Mouse (Mus musculus): Measurements from ENCODE around the gene Rgl1. TPM values are rescaled to one million over a fixed set of nuclear protein-coding genes. Genes with fewer than 3 reads are reported as not detected.

Rgl1 gene
- polyA plus RNA-seq, 1 experiment = 11.9 TPM

GRCm38 (mm10) chr1:152603628-152604027 lies 162.5 kb downstream of the Rgl1 start:
- no peak overlapping the region for H3K4me3 ChIP-seq (ENCODE audit: insufficient read depth, low read length)
- TF ChIP-seq POLR2A (IDR thresholded peaks at IDR 0.05; ENCODE audit: borderline replicate concordance, low read depth, low read length) = no peak
- no peak for TF ChIP-seq CTCF (IDR thresholded peaks at IDR 0.05; ENCODE audit: low read depth, low read length)
- no peak overlapping the region for H3K27ac ChIP-seq (ENCODE audit: insufficient read depth, low read depth, low read length)
- H3K4me1 ChIP-seq (ENCODE audit: control insufficient read depth, insufficient read depth, low read length) = peaks cover 52% of the 10 kb centered on the region

DNA sequence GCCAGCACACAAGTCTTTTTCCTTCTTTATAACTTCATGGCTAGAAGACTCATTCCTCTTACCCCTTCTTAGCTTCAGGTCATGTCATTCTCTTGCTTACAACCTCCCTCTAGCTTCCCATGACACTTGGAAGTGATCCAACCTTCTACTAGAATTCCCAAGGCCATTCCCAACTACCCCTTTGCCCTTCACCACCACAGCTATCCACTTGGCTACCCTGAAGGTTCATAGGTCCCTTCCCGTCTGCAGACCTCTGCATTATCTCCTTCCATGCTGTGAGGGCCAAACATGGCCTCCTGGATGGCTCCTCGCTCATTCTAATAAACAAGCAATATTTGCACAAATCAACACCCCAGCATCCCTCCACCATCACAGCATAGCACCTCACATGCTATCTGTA lies 165.7 kb downstream of the Rgl1 start:
- no peak overlapping the region for H3K27ac ChIP-seq (ENCODE audit: insufficient read depth, low read depth, low read length)
- H3K4me1 ChIP-seq (ENCODE audit: control insufficient read depth, insufficient read depth, low read length) = peaks cover 53% of the 10 kb centered on the region
- TF ChIP-seq CTCF (IDR thresholded peaks at IDR 0.05; ENCODE audit: low read depth, low read length) = no peak
- no peak for TF ChIP-seq POLR2A (IDR thresholded peaks at IDR 0.05; ENCODE audit: borderline replicate concordance, low read depth, low read length)

GRCm38 (mm10) chr1:152599347-152599746 lies 166.8 kb downstream of the Rgl1 start:
- TF ChIP-seq CTCF (IDR thresholded peaks at IDR 0.05; ENCODE audit: low read depth, low read length) (no peak), POLR2A (IDR thresholded peaks at IDR 0.05; ENCODE audit: borderline replicate concordance, low read depth, low read length) (no peak)
- Histone ChIP-seq H3K4me3 (ENCODE audit: insufficient read depth, low read length) (no peak overlapping the region), H3K4me1 (ENCODE audit: control insufficient read depth, insufficient read depth, low read length) (peaks cover 55% of the 10 kb centered on the region), H3K27ac (ENCODE audit: insufficient read depth, low read depth, low read length) (peak overlapping the region; percentile 18)

More for the DNA sequence above, 165.7 kb downstream of the Rgl1 start:
- no peak overlapping the region for H3K4me3 ChIP-seq (ENCODE audit: insufficient read depth, low read length)

- peaks cover 50% of the 10 kb centered on the region for H3K4me1 ChIP-seq (ENCODE audit: control insufficient read depth, insufficient read depth, low read length)
- no peak overlapping the region for H3K4me3 ChIP-seq (ENCODE audit: insufficient read depth, low read length)
These were observed 171.5 kb downstream of the Rgl1 start for GRCm38 (mm10) chr1:152594690-152595089.

DNA sequence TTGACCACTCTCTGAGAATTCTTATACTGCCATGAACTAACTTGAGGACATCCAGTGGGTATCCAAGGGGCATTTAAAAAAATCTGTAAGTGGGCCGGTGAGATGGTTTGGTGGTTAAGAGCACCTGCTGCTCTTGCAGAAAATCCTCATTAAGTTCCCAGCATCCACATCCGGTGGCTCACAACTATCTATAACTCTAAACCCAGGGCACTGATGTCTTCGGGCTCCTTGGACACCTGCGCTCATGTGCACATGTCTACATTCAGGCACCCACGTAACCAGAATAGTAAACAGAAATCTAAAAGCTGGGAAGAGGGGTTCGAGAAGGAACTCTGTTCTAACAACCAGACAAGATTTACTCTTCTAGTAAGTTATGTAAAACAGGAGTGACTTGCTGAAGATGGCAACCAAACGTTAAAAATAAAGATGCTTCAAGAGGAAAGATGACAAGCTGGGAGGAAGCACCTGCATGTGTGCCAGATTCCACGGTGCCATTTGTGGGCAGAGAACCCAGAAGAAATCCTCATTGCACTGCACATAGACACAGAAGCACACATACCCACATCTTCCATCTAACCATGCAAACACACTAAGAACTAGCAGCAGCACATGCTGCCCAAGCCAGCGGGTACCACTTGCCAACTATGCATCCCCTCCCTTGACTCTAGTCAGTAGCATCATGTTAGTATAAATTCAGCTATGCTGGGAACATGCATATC lies 172.2 kb downstream of the Rgl1 start:
- Histone ChIP-seq H3K4me1 (ENCODE audit: control insufficient read depth, insufficient read depth, low read length) (peaks cover 46% of the 10 kb centered on the region), H3K27ac (ENCODE audit: insufficient read depth, low read depth, low read length) (no peak overlapping the region), H3K4me3 (ENCODE audit: insufficient read depth, low read length) (no peak overlapping the region)
- TF ChIP-seq POLR2A (IDR thresholded peaks at IDR 0.05; ENCODE audit: borderline replicate concordance, low read depth, low read length) = no peak
- no peak for TF ChIP-seq CTCF (IDR thresholded peaks at IDR 0.05; ENCODE audit: low read depth, low read length)

More at GRCm38 (mm10) chr1:152594690-152595089, 171.5 kb downstream of the Rgl1 start:
- no peak for TF ChIP-seq POLR2A (IDR thresholded peaks at IDR 0.05; ENCODE audit: borderline replicate concordance, low read depth, low read length)
- no peak for TF ChIP-seq CTCF (IDR thresholded peaks at IDR 0.05; ENCODE audit: low read depth, low read length)
- H3K27ac ChIP-seq (ENCODE audit: insufficient read depth, low read depth, low read length) = no peak overlapping the region

GRCm38 (mm10) chr1:152593382-152593781 lies 172.8 kb downstream of the Rgl1 start:
- TF ChIP-seq POLR2A (IDR thresholded peaks at IDR 0.05; ENCODE audit: borderline replicate concordance, low read depth, low read length) (no peak), CTCF (IDR thresholded peaks at IDR 0.05; ENCODE audit: low read depth, low read length) (no peak)
- Histone ChIP-seq H3K4me3 (ENCODE audit: insufficient read depth, low read length) (no peak overlapping the region), H3K4me1 (ENCODE audit: control insufficient read depth, insufficient read depth, low read length) (peaks cover 40% of the 10 kb centered on the region), H3K27ac (ENCODE audit: insufficient read depth, low read depth, low read length) (no peak overlapping the region)

DNA sequence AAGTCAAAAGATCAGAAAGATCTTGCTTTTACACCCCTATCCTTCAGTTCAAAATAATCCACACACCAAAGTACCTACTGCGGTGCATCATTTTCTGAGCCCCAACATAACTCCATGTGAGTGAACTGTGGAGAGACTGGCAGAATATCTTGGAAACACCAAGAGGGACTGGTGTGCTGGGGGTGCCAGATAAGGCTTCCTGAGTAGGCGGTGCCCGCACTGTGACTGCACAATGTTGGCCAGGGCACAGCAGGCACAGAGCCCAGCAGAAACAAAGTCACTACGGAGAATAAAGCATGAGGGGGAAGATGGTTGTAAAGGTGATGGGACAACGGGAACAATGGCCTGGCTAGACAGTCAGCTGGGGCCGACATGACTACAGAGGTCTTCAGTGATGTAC lies 173.5 kb downstream of the Rgl1 start:
- no peak overlapping the region for H3K4me3 ChIP-seq (ENCODE audit: insufficient read depth, low read length)
- H3K4me1 ChIP-seq (ENCODE audit: control insufficient read depth, insufficient read depth, low read length) = peaks cover 37% of the 10 kb centered on the region
- H3K27ac ChIP-seq (ENCODE audit: insufficient read depth, low read depth, low read length) = no peak overlapping the region
- TF ChIP-seq POLR2A (IDR thresholded peaks at IDR 0.05; ENCODE audit: borderline replicate concordance, low read depth, low read length) (no peak), CTCF (IDR thresholded peaks at IDR 0.05; ENCODE audit: low read depth, low read length) (no peak)

GRCm38 (mm10) chr1:152591746-152592498 lies 174.2 kb downstream of the Rgl1 start:
- Histone ChIP-seq H3K4me3 (ENCODE audit: insufficient read depth, low read length) (no peak overlapping the region), H3K27ac (ENCODE audit: insufficient read depth, low read depth, low read length) (no peak overlapping the region), H3K4me1 (ENCODE audit: control insufficient read depth, insufficient read depth, low read length) (peaks cover 34% of the 10 kb centered on the region)
- TF ChIP-seq POLR2A (IDR thresholded peaks at IDR 0.05; ENCODE audit: borderline replicate concordance, low read depth, low read length) (no peak), CTCF (IDR thresholded peaks at IDR 0.05; ENCODE audit: low read depth, low read length) (no peak)

GRCm38 (mm10) chr1:152590321-152590720 lies 175.8 kb downstream of the Rgl1 start:
- TF ChIP-seq POLR2A (IDR thresholded peaks at IDR 0.05; ENCODE audit: borderline replicate concordance, low read depth, low read length) = no peak
- no peak for TF ChIP-seq CTCF (IDR thresholded peaks at IDR 0.05; ENCODE audit: low read depth, low read length)
- Histone ChIP-seq H3K27ac (ENCODE audit: insufficient read depth, low read depth, low read length) (no peak overlapping the region), H3K4me3 (ENCODE audit: insufficient read depth, low read length) (no peak overlapping the region), H3K4me1 (ENCODE audit: control insufficient read depth, insufficient read depth, low read length) (peaks cover 33% of the 10 kb centered on the region)

Measured in bone marrow macrophage, adult 2 months (primary cell).